Mouse (Mus musculus) MEL (cell line): ENCODE data around the gene Ern1. TPM values are rescaled to one million over a fixed set of nuclear protein-coding genes. Genes with fewer than 3 reads are reported as not detected.

Experiments
- DNase-seq: peaks from one replicate; pipeline ENCODE4 v3.0.0; 2011; ENCODE audit warnings: low read depth, low spot score
- H3K27ac ChIP-seq: 2 replicates; pipeline ENCODE4 v1.5.1; 2012; ENCODE audit warnings: low read depth, mild to moderate bottlenecking, control low read depth, low read length, moderate library complexity; ENCODE audit not compliant: control insufficient read depth
- H3K27me3 ChIP-seq, 2 experiments: fragments of 150-350 bp in 1 of 2; sonication (generic) in 1 of 2; 2 replicates each; pipeline ENCODE4 v1.6.1; 2012; ENCODE audit warnings: low read length in 2 of 2, mild to moderate bottlenecking in 2 of 2, improper control_type of control experiment in 1 of 2, moderate library complexity in 1 of 2; ENCODE audit not compliant: insufficient read depth in 2 of 2, control insufficient read depth in 1 of 2
- H3K36me3 ChIP-seq, 2 experiments: 2 replicates each; pipeline ENCODE4 v1.6.1; 2012 to 2014; ENCODE audit warnings: low read length in 2 of 2, improper control_type of control experiment in 1 of 2, inconsistent platforms in 1 of 2, mild to moderate bottlenecking in 1 of 2; ENCODE audit not compliant: insufficient read depth in 2 of 2, control insufficient read depth in 1 of 2
- H3K4me1 ChIP-seq, 2 experiments: fragments of 150-350 bp in 1 of 2; sonication (generic) in 1 of 2; 2 replicates each; pipeline ENCODE4 v1.6.1; 2012; ENCODE audit warnings: low read length in 2 of 2, improper control_type of control experiment in 1 of 2, mild to moderate bottlenecking in 1 of 2; ENCODE audit not compliant: insufficient read depth in 2 of 2, control insufficient read depth in 1 of 2
- H3K4me3 ChIP-seq, 2 experiments: fragments of 150-350 bp in 1 of 2; sonication (generic) in 1 of 2; 2 replicates each; pipeline ENCODE4 v1.5.1; 2012; ENCODE audit warnings: low read depth in 2 of 2, low read length in 2 of 2, mild to moderate bottlenecking in 2 of 2, moderate library complexity in 2 of 2, control low read depth in 1 of 2, improper control_type of control experiment in 1 of 2; ENCODE audit not compliant: control insufficient read depth in 1 of 2, insufficient read depth in 1 of 2
- H3K79me2 ChIP-seq: 2 replicates; pipeline ENCODE4 v1.6.1; 2012; ENCODE audit warnings: mild to moderate bottlenecking, low read length, moderate library complexity; ENCODE audit not compliant: control insufficient read depth, poor library complexity, insufficient read depth
- H3K9ac ChIP-seq: 2 replicates; pipeline ENCODE4 v1.6.1; 2012; ENCODE audit warnings: low read depth, mild to moderate bottlenecking, control low read depth, low read length, moderate library complexity; ENCODE audit not compliant: control insufficient read depth, poor library complexity, severe bottlenecking
- H3K9me3 ChIP-seq: fragments of 150-350 bp; sonication (generic); replicated peaks from 2 replicates; pipeline ENCODE4 v1.6.1; 2012; ENCODE audit warnings: mild to moderate bottlenecking, low read length, improper control_type of control experiment, moderate library complexity; ENCODE audit not compliant: insufficient read depth
- ELF1 ChIP-seq: IDR thresholded peaks from 2 replicates; pipeline ENCODE4 v1.6.1; 2014; ENCODE audit warnings: low read depth, mild to moderate bottlenecking, inconsistent platforms, low read length, improper control_type of control experiment, moderate library complexity
- EP300 ChIP-seq, 2 experiments: IDR thresholded peaks; 2 replicates each; pipeline ENCODE4 v1.6.1; 2011; ENCODE audit warnings: improper control_type of control experiment in 2 of 2, low read length in 2 of 2, low read depth in 1 of 2, mild to moderate bottlenecking in 1 of 2
- ETS1 ChIP-seq: IDR thresholded peaks from 2 replicates; pipeline ENCODE4 v1.6.1; 2012; ENCODE audit warnings: low read depth, mild to moderate bottlenecking, inconsistent platforms, low read length, improper control_type of control experiment, moderate library complexity
- GATA1 ChIP-seq: IDR thresholded peaks from 2 replicates; pipeline ENCODE4 v1.6.1; 2011; ENCODE audit warnings: low read depth, low read length, improper control_type of control experiment
- HCFC1 ChIP-seq: IDR thresholded peaks from 2 replicates; pipeline ENCODE4 v1.6.1; 2012; ENCODE audit warnings: low read depth, mild to moderate bottlenecking, inconsistent platforms, low read length, improper control_type of control experiment, moderate library complexity
- KAT2A ChIP-seq: conservative IDR thresholded peaks from 2 replicates; pipeline ENCODE4 v1.6.1; 2012; ENCODE audit warnings: low read depth, low read length, improper control_type of control experiment, inconsistent platforms
- MAFK ChIP-seq: IDR thresholded peaks from 2 replicates; pipeline ENCODE4 v1.6.1; 2011; ENCODE audit warnings: low read depth, mild to moderate bottlenecking, low read length, improper control_type of control experiment, borderline replicate concordance
- MAX ChIP-seq: IDR thresholded peaks from 2 replicates; pipeline ENCODE4 v1.6.1; 2011; ENCODE audit warnings: low read length, improper control_type of control experiment
- MAZ ChIP-seq: IDR thresholded peaks from 2 replicates; pipeline ENCODE4 v1.6.1; 2012; ENCODE audit warnings: low read depth, mild to moderate bottlenecking, inconsistent platforms, low read length, improper control_type of control experiment
- MEF2A ChIP-seq: IDR thresholded peaks from 2 replicates; pipeline ENCODE4 v1.6.1; 2014; ENCODE audit warnings: low read depth, mild to moderate bottlenecking, inconsistent platforms, low read length, improper control_type of control experiment; ENCODE audit not compliant: poor library complexity, insufficient replicate concordance, severe bottlenecking; ENCODE audit errors: extremely low read depth
- MXI1 ChIP-seq: IDR thresholded peaks from 2 replicates; pipeline ENCODE4 v1.6.1; 2011; ENCODE audit warnings: mild to moderate bottlenecking, low read depth, low read length, improper control_type of control experiment
- MYB ChIP-seq: IDR thresholded peaks from 2 replicates; pipeline ENCODE4 v1.6.1; 2011; ENCODE audit warnings: mild to moderate bottlenecking, low read depth, low read length, improper control_type of control experiment
- MYC ChIP-seq: IDR thresholded peaks from 2 replicates; pipeline ENCODE4 v1.6.1; 2011; ENCODE audit warnings: low read depth, mild to moderate bottlenecking, low read length, improper control_type of control experiment, moderate library complexity
- POLR2A ChIP-seq, 2 experiments: IDR thresholded peaks; 2 replicates each; pipeline ENCODE4 v1.6.1; 2011 to 2012; ENCODE audit warnings: low read length in 2 of 2, mild to moderate bottlenecking in 2 of 2, control low read depth in 1 of 2, improper control_type of control experiment in 1 of 2, low read depth in 1 of 2, moderate library complexity in 1 of 2; ENCODE audit not compliant: control insufficient read depth in 1 of 2, insufficient read depth in 1 of 2, poor library complexity in 1 of 2
- POLR2AphosphoS2 ChIP-seq: IDR thresholded peaks from 2 replicates; pipeline ENCODE4 v1.6.1; 2011; ENCODE audit warnings: low read length, improper control_type of control experiment
- RCOR1 ChIP-seq: IDR thresholded peaks from 2 replicates; pipeline ENCODE4 v1.6.1; 2012; ENCODE audit warnings: low read depth, mild to moderate bottlenecking, inconsistent platforms, low read length, improper control_type of control experiment
- SIN3A ChIP-seq: IDR thresholded peaks from 2 replicates; pipeline ENCODE4 v1.6.1; 2012; ENCODE audit warnings: low read length, improper control_type of control experiment, inconsistent platforms
- TAL1 ChIP-seq: IDR thresholded peaks from 2 replicates; pipeline ENCODE4 v1.6.1; 2012; ENCODE audit warnings: mild to moderate bottlenecking, inconsistent platforms, low read length, moderate library complexity, mixed read lengths
- TCF12 ChIP-seq: IDR thresholded peaks from 2 replicates; pipeline ENCODE4 v1.6.1; 2014; ENCODE audit warnings: low read depth, mild to moderate bottlenecking, inconsistent platforms, low read length, improper control_type of control experiment, moderate library complexity
- UBTF ChIP-seq: IDR thresholded peaks from 2 replicates; pipeline ENCODE4 v1.6.1; 2012; ENCODE audit warnings: low read depth, mild to moderate bottlenecking, inconsistent platforms, low read length, improper control_type of control experiment, moderate library complexity, borderline replicate concordance; ENCODE audit not compliant: insufficient read depth
- ZC3H11A ChIP-seq: IDR thresholded peaks from 2 replicates; pipeline ENCODE4 v1.6.1; 2012; ENCODE audit warnings: low read depth, mild to moderate bottlenecking, inconsistent platforms, low read length, improper control_type of control experiment
- ZKSCAN1 ChIP-seq: IDR thresholded peaks from 2 replicates; pipeline ENCODE4 v1.6.1; 2012; ENCODE audit warnings: low read depth, mild to moderate bottlenecking, inconsistent platforms, low read length, improper control_type of control experiment, moderate library complexity
- ZNF384 ChIP-seq: IDR thresholded peaks from 2 replicates; pipeline ENCODE4 v1.6.1; 2012; ENCODE audit warnings: low read depth, mild to moderate bottlenecking, inconsistent platforms, low read length, improper control_type of control experiment
- polyA plus RNA-seq, 2 experiments: library from polyadenylated mRNA; stranded (reverse) in 1 of 2; unstranded in 1 of 2; fragments of >175 nt in 1 of 2; fragments of >200 nt in 1 of 2; gene quantifications; 2 replicates each; pipeline versions ENCODE4 v1.2.1 to v1.2.4; 2012; ENCODE audit warnings: low replicate concordance in 2 of 2, low read depth in 1 of 2; ENCODE audit not compliant: insufficient read length in 2 of 2, insufficient read depth in 1 of 2, missing spikeins in 1 of 2
- total RNA-seq: library from RNA; depleted of rRNA; stranded (reverse); fragments of 300-350 nt; gene quantifications from 2 replicates; pipeline ENCODE4 v1.2.3, GENCODE M21; 2012

Ern1 gene
- total and polyA plus RNA-seq, 3 experiments, result 4.3 to 5.7 TPM; not detected in 1

DNA sequence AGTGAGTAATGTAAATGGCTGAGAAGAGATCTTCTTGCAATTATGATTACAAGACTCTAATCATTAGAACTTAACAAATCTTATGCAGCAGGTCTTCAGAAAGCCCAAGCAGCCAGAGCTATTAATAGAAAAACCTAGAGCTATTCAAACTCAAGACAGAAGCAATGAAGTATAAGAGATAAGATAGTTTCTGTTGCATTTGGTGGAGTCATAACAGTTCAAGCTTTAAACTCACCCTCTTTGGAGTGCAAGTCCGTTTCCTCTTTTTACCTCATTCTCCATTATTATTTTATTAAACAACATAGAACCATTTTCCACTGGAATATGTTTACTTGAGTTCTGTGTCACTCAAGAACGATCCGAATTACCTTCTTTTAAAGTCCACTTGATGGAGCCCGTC lies 29.1 kb downstream of the Ern1 start:
- peak; percentile 84 for DNase-seq
- Histone ChIP-seq H3K9ac (peak overlapping the region; percentile 12), H3K79me2 (peaks cover 2% of the 10 kb centered on the region; the same call in 1 of the 2 replicates), H3K9me3 (no peaks in the 10 kb centered on the region), H3K4me3 (no peak overlapping the region), H3K27ac (peak overlapping the region; percentile 73), H3K4me1 (peaks cover 17 to 24% of the 10 kb centered on the region in 2 experiments), H3K36me3 (peaks cover 2 to 38% of the 10 kb centered on the region in 2 experiments; a peak in 3 of 4 replicates), H3K27me3 (no peaks in the 10 kb centered on the region)
- TF ChIP-seq EP300 (IDR thresholded peaks at IDR 0.05; ENCODE audit: low read depth in 1 of 2, low read length in 2 of 2) (peak; percentile 85 to 89), MYB (peak; percentile 71; the same call in 1 of the 2 replicates), MYC (peak; percentile 73; the same call in 1 of the 2 replicates), MAFK (peak; percentile 45; the same call in 1 of the 2 replicates), GATA1 (peak; percentile 86), MXI1 (peak; percentile 37; the same call in 1 of the 2 replicates), ETS1 (peak; percentile 92), ZKSCAN1 (no peak), ELF1 (peak; percentile 23; the same call in 1 of the 2 replicates), MEF2A (peak; percentile 99), KAT2A (no peak; the same call in 1 of the 2 replicates), TAL1 (0 out of 2 replicates have a peak, but pooled peaks have one; percentile 21), MAX (no peak), POLR2AphosphoS2 (no peak), RCOR1 (peak; percentile 96), ZNF384 (peak; percentile 35; the same call in 1 of the 2 replicates), SIN3A (peak; percentile 83), HCFC1 (peak; percentile 30; the same call in 1 of the 2 replicates), MAZ (0 out of 2 replicates have a peak, but pooled peaks have one; percentile 58), TCF12 (peak; percentile 86)

DNA sequence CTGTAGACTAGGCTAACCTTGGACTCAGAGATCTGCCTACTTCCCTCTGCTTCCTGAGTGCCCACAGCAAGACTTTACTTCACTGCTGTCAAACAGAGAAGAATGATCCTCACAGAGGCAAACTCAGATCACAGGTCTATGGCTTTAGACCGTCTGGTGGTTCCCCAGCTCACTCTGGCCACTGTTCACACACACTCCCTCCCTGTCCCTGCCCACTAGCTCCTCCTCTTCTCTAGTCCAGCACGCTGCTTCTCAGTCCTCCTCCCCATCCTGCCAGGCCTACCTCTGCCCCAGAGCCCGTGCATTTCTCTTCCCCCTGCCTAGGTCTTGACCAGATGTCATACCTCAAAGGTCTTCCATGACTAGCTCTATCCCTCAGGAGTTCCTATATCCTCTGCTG lies 44.0 kb downstream of the Ern1 start:
- no peak overlapping the region for H3K4me3 ChIP-seq
- H3K4me1 ChIP-seq, result peaks cover 17 to 20% of the 10 kb centered on the region in 2 experiments
- no peak for TF ChIP-seq HCFC1
- no peak for TF ChIP-seq RCOR1
- no peak for TF ChIP-seq MXI1
- no peak for TF ChIP-seq POLR2A (IDR thresholded peaks at IDR 0.05; ENCODE audit: control insufficient read depth in 1 of 2, insufficient read depth in 1 of 2, low read depth in 1 of 2, low read length in 2 of 2, poor library complexity in 1 of 2)
- TF ChIP-seq UBTF, result no peak
- TF ChIP-seq ZC3H11A, result no peak

More for the DNA sequence above, 44.0 kb downstream of the Ern1 start:
- Histone ChIP-seq H3K9ac (no peak overlapping the region), H3K27ac (no peak overlapping the region), H3K79me2 (no peaks in the 10 kb centered on the region), H3K9me3 (no peaks in the 10 kb centered on the region), H3K36me3 (peaks cover 0 to 27% of the 10 kb centered on the region in 2 experiments; a peak in 3 of 4 replicates), H3K27me3 (no peaks in the 10 kb centered on the region)
- no peak for DNase-seq
